Mouse (Mus musculus): ENCODE data around the gene Krtap3-1. TPM values are rescaled to one million over a fixed set of nuclear protein-coding genes. Genes with fewer than 3 reads are reported as not detected.
"Not testable (repeated sequence)": the region's sequence is repeated elsewhere in the genome, so short reads cannot be mapped to it uniquely, and the experiment has no call there.

The Krtap3-1 gene
- polyA plus RNA-seq (2014; fragmentation: Nextera tagmentation; extraction: Ambion mirVana) = not detected in 2 replicates

DNA sequence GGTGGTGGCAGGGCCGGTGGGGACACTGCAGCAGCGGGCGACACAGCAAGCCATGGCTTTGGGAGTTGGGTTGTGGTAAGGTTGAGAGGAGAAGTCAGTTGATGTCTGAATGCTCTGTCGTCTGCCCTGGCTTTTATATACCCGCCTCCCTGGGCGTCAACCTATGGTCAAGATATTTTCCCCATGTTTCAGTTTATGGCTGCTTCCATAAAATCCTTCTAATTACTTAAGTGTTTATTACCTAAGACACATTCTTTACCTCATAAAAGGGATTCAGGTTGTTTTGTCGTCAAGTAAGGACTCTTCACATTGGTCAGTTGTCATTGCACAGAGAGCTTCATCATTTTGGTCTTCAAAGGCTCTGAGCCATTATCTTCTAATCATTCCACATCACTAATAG, at the start of gene Krtap3-1:
Gene Krtap3-1 (minus strand): TSS at position 101 of the 400 bp plus-strand sequence.
- no peak within 1 kb of the TSS for H3K27ac ChIP-seq (ENCODE audit: low read depth, low read length)
- no peaks in the 10 kb centered on the region for H3K27me3 ChIP-seq (ENCODE audit: control insufficient read depth, insufficient read depth, low read length)
- ATAC-seq (ENCODE audit: insufficient read depth, low FRiP score, low TSS enrichment) (no peak), DNase-seq (ENCODE audit: low spot score) (no peak)
- H3K4me1 ChIP-seq (ENCODE audit: control insufficient read depth, insufficient read depth, low read length) = no peaks in the 10 kb centered on the region
- WGBS = 77% methylated on average over 7 of the region's 7 CpGs
- H3K4me3 ChIP-seq (ENCODE audit: low read depth, low read length) = no peak within 1 kb of the TSS
- no peak within 1 kb of the TSS for H3K9ac ChIP-seq (ENCODE audit: low read length)
- H3K4me2 ChIP-seq (ENCODE audit: low read depth) = no peak within 1 kb of the TSS
- H3K9me3 ChIP-seq (ENCODE audit: control insufficient read depth, low read length) = no peaks in the 10 kb centered on the region
- H3K36me3 ChIP-seq (ENCODE audit: control insufficient read depth, insufficient read depth, low read length) = no peaks in the 10 kb centered on the region

GRCm38 (mm10) chr11:99614796-99615363, 48.5 kb upstream of the Krtap3-1 start, which contains the start of gene Krtap2-4:
Krtap2-4 (minus strand) TSS chr11:99614846.
- Histone ChIP-seq H3K27ac (ENCODE audit: low read depth, low read length) (no peak within 1 kb of the TSS), H3K4me2 (ENCODE audit: low read depth) (no peak within 1 kb of the TSS), H3K27me3 (ENCODE audit: control insufficient read depth, insufficient read depth, low read length) (no peaks in the 10 kb centered on the region), H3K4me3 (ENCODE audit: low read depth, low read length) (no peak within 1 kb of the TSS), H3K9ac (ENCODE audit: low read length) (no peak within 1 kb of the TSS), H3K9me3 (ENCODE audit: control insufficient read depth, low read length) (no peaks in the 10 kb centered on the region), H3K36me3 (ENCODE audit: control insufficient read depth, insufficient read depth, low read length) (no peaks in the 10 kb centered on the region), H3K4me1 (ENCODE audit: control insufficient read depth, insufficient read depth, low read length) (no peaks in the 10 kb centered on the region)
- 78% methylated on average over 3 of the region's 3 CpGs for WGBS
- no peak for ATAC-seq (ENCODE audit: insufficient read depth, low FRiP score, low TSS enrichment)
- no peak for DNase-seq (ENCODE audit: low spot score)

DNA sequence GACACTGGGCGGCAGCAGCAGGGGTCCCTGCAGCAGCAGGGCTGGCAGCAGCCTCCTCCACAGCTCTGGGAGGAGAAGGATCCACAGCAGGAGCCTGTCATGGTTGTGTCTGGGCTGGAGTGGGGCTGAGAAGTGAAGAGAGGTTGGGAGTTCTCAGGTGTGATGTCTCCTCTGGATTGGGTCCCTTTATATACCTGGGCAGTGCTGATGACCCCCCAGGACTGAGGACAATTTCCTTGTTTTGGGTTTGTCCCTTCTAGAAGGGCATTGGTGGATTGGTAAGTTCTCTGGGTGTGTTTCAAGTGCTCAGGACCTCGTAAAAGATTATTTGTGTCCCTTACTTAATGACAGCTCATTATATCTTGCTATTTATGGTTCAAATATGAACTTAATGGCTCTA, 43.7 kb upstream of the Krtap3-1 start, which contains the start of gene Gm11937:
Gene Gm11937 (minus strand): TSS at position 101 of the 400 bp plus-strand sequence.
- not testable (repeated sequence) for ATAC-seq (ENCODE audit: insufficient read depth, low FRiP score, low TSS enrichment); H3K27ac ChIP-seq (ENCODE audit: low read depth, low read length); H3K4me3 ChIP-seq (ENCODE audit: low read depth, low read length); H3K4me1 ChIP-seq (ENCODE audit: control insufficient read depth, insufficient read depth, low read length); H3K36me3 ChIP-seq (ENCODE audit: control insufficient read depth, insufficient read depth, low read length); H3K27me3 ChIP-seq (ENCODE audit: control insufficient read depth, insufficient read depth, low read length); H3K9ac ChIP-seq (ENCODE audit: low read length); DNase-seq (ENCODE audit: low spot score); H3K4me2 ChIP-seq (ENCODE audit: low read depth); H3K9me3 ChIP-seq (ENCODE audit: control insufficient read depth, low read length)
- 76% methylated on average over 1 of the region's 2 CpGs for WGBS

GRCm38 (mm10) chr11:99609126-99609525, 42.7 kb upstream of the Krtap3-1 start:
- DNase-seq (ENCODE audit: low spot score) = no peak
- H3K27ac ChIP-seq (ENCODE audit: low read depth, low read length) = no peak overlapping the region
- ATAC-seq (ENCODE audit: insufficient read depth, low FRiP score, low TSS enrichment) = no peak
- H3K36me3 ChIP-seq (ENCODE audit: control insufficient read depth, insufficient read depth, low read length) = no peaks in the 10 kb centered on the region
- H3K27me3 ChIP-seq (ENCODE audit: control insufficient read depth, insufficient read depth, low read length) = no peaks in the 10 kb centered on the region
- no peaks in the 10 kb centered on the region for H3K9me3 ChIP-seq (ENCODE audit: control insufficient read depth, low read length)
- H3K4me3 ChIP-seq (ENCODE audit: low read depth, low read length) = no peak overlapping the region
- H3K9ac ChIP-seq (ENCODE audit: low read length) = no peak overlapping the region
- no peaks in the 10 kb centered on the region for H3K4me1 ChIP-seq (ENCODE audit: control insufficient read depth, insufficient read depth, low read length)
- 78% methylated on average over 1 of the region's 1 CpGs for WGBS
- no peak overlapping the region for H3K4me2 ChIP-seq (ENCODE audit: low read depth)

GRCm38 (mm10) chr11:99603208-99603607, 36.8 kb upstream of the Krtap3-1 start, which contains the start of gene Gm11938:
Gm11938 (minus strand) TSS chr11:99603308.
- not testable (repeated sequence) for H3K36me3 ChIP-seq (ENCODE audit: control insufficient read depth, insufficient read depth, low read length); H3K9me3 ChIP-seq (ENCODE audit: control insufficient read depth, low read length); H3K9ac ChIP-seq (ENCODE audit: low read length); H3K4me2 ChIP-seq (ENCODE audit: low read depth); H3K27ac ChIP-seq (ENCODE audit: low read depth, low read length); H3K4me3 ChIP-seq (ENCODE audit: low read depth, low read length); H3K27me3 ChIP-seq (ENCODE audit: control insufficient read depth, insufficient read depth, low read length); ATAC-seq (ENCODE audit: insufficient read depth, low FRiP score, low TSS enrichment); H3K4me1 ChIP-seq (ENCODE audit: control insufficient read depth, insufficient read depth, low read length); DNase-seq (ENCODE audit: low spot score)
- 69% methylated on average over 1 of the region's 1 CpGs for WGBS

DNA sequence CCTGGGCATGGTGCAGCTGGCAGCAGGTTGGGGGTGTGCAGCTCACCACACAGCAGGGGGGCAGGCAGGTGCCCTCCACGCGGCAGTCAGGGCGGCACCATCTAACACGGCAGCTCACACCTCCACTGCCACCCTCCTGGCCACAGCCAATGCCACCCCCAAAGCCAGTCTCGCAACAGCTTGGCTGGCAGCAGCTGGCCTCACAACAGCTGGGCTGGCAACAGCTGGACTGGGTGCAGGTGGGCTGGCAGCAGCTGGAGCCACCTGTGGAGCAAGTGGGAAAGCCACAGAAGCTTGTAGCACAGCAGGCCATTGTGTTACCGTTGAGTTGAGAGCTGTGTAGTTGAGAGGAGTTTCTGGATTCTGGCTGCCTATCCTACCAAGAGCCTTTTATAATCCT, 31.3 kb upstream of the Krtap3-1 start, which contains the start of gene Krtap9-3:
Gene Krtap9-3 (minus strand): TSS at position 364 of the 400 bp plus-strand sequence.
- not testable (repeated sequence) for H3K4me3 ChIP-seq (ENCODE audit: low read depth, low read length); H3K36me3 ChIP-seq (ENCODE audit: control insufficient read depth, insufficient read depth, low read length); H3K27ac ChIP-seq (ENCODE audit: low read depth, low read length); H3K4me1 ChIP-seq (ENCODE audit: control insufficient read depth, insufficient read depth, low read length); H3K27me3 ChIP-seq (ENCODE audit: control insufficient read depth, insufficient read depth, low read length); H3K4me2 ChIP-seq (ENCODE audit: low read depth); H3K9me3 ChIP-seq (ENCODE audit: control insufficient read depth, low read length); ATAC-seq (ENCODE audit: insufficient read depth, low FRiP score, low TSS enrichment); H3K9ac ChIP-seq (ENCODE audit: low read length); DNase-seq (ENCODE audit: low spot score)
- 84% methylated on average over 6 of the region's 6 CpGs for WGBS

GRCm38 (mm10) chr11:99590981-99591380, 24.6 kb upstream of the Krtap3-1 start, which contains the start of gene Krtap1-3:
Krtap1-3 (minus strand) TSS chr11:99591339.
- DNase-seq (ENCODE audit: low spot score) = no peak
- Histone ChIP-seq H3K9me3 (ENCODE audit: control insufficient read depth, low read length) (no peaks in the 10 kb centered on the region), H3K27ac (ENCODE audit: low read depth, low read length) (no peak within 1 kb of the TSS), H3K36me3 (ENCODE audit: control insufficient read depth, insufficient read depth, low read length) (no peaks in the 10 kb centered on the region), H3K4me3 (ENCODE audit: low read depth, low read length) (no peak within 1 kb of the TSS), H3K27me3 (ENCODE audit: control insufficient read depth, insufficient read depth, low read length) (no peaks in the 10 kb centered on the region), H3K9ac (ENCODE audit: low read length) (no peak within 1 kb of the TSS), H3K4me1 (ENCODE audit: control insufficient read depth, insufficient read depth, low read length) (no peaks in the 10 kb centered on the region), H3K4me2 (ENCODE audit: low read depth) (no peak within 1 kb of the TSS)
- WGBS = 85% methylated on average over 6 of the region's 6 CpGs
- ATAC-seq (ENCODE audit: insufficient read depth, low FRiP score, low TSS enrichment) = no peak

DNA sequence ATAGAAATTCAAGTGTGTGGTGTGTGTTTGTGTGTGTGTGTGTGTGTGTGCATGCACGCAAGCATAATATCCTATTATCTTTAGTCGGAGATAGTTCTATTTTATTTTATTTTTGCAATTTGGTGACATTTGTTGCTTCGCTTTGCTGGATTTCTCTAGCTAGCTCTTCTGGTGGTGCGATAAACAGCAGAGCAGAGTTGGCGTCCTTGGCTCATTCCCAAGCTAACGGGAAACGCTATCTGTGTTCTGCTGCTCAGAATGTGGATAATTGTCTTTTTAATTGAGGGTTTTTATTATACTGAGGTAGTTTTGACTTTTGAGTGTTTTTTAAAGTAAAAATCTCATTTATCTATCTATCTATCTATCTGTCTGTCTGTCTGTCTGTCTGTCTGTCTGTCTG, 18.7 kb upstream of the Krtap3-1 start:
- no peak for ATAC-seq (ENCODE audit: insufficient read depth, low FRiP score, low TSS enrichment)
- Histone ChIP-seq H3K4me1 (ENCODE audit: control insufficient read depth, insufficient read depth, low read length) (no peaks in the 10 kb centered on the region), H3K4me3 (ENCODE audit: low read depth, low read length) (no peak overlapping the region), H3K9ac (ENCODE audit: low read length) (no peak overlapping the region), H3K27me3 (ENCODE audit: control insufficient read depth, insufficient read depth, low read length) (no peaks in the 10 kb centered on the region), H3K27ac (ENCODE audit: low read depth, low read length) (no peak overlapping the region), H3K36me3 (ENCODE audit: control insufficient read depth, insufficient read depth, low read length) (no peaks in the 10 kb centered on the region), H3K9me3 (ENCODE audit: control insufficient read depth, low read length) (no peaks in the 10 kb centered on the region), H3K4me2 (ENCODE audit: low read depth) (no peak overlapping the region)
- DNase-seq (ENCODE audit: low spot score) = no peak
- WGBS = 97% methylated on average over 7 of the region's 7 CpGs

- Histone ChIP-seq H3K4me3 (ENCODE audit: low read depth, low read length) (no peak within 1 kb of the TSS), H3K27me3 (ENCODE audit: control insufficient read depth, insufficient read depth, low read length) (no peaks in the 10 kb centered on the region), H3K27ac (ENCODE audit: low read depth, low read length) (no peak within 1 kb of the TSS), H3K9me3 (ENCODE audit: control insufficient read depth, low read length) (no peaks in the 10 kb centered on the region), H3K4me1 (ENCODE audit: control insufficient read depth, insufficient read depth, low read length) (no peaks in the 10 kb centered on the region), H3K9ac (ENCODE audit: low read length) (no peak within 1 kb of the TSS), H3K4me2 (ENCODE audit: low read depth) (no peak within 1 kb of the TSS), H3K36me3 (ENCODE audit: control insufficient read depth, insufficient read depth, low read length) (no peaks in the 10 kb centered on the region)
- ATAC-seq (ENCODE audit: insufficient read depth, low FRiP score, low TSS enrichment) = no peak
- 78% methylated on average over 5 of the region's 5 CpGs for WGBS
- DNase-seq (ENCODE audit: low spot score) = no peak
Measured at GRCm38 (mm10) chr11:99583245-99583704, 16.8 kb upstream of the Krtap3-1 start, which contains the start of gene Krtap1-4. Krtap1-4 (minus strand) TSS chr11:99583654.
